Mouse (Mus musculus) kidney, adult 18-20 months (tissue): ENCODE results near the gene Zmynd8.
"Not testable (repeated sequence)": the region's sequence is repeated elsewhere in the genome, so short reads cannot be mapped to it uniquely, and the experiment has no call there.

Experiments used
- DNase-seq: peaks from one replicate; pipeline ENCODE4 v3.0.0; 2021

Zmynd8 gene

GRCm38 (mm10) chr2:165828770-165829169, 70.0 kb downstream of the Zmynd8 start:
- peak; percentile 33 for DNase-seq

DNA sequence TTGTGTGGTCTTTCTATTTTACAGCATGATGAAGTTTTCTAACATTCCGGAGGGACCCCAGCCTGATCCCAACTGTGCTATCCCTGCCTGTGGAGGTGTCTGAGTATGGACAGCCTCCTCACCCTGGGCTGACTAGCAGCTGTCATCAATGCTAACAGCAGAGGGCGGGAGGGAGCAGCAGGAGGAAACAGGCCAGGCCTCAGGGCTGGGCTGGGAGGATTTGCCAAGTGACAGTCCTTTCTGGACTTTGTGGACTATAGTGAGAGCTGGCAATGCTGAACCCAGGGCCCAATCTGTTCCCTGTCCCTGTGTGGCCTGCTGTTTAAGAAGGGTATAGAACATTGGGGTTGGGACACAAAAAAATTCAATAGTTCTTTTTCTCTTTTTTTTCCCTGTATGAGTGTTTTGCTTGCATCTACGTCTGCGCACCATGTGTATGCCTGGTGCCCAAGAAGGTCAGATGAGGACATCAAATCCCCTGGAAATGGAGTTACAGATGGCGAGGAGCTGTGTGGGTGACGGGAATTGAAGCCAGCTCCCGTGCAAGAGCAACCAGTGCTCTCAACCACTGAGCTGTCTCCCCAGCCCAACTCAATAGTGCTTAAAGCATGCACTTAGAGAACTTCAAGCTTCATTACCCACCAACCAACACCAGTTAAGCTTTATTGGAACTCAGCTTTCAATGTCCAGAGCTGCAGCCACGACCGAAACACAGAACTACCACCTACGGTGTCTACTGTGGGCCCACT, 72.7 kb downstream of the Zmynd8 start:
- peak; percentile 86 for DNase-seq

DNA sequence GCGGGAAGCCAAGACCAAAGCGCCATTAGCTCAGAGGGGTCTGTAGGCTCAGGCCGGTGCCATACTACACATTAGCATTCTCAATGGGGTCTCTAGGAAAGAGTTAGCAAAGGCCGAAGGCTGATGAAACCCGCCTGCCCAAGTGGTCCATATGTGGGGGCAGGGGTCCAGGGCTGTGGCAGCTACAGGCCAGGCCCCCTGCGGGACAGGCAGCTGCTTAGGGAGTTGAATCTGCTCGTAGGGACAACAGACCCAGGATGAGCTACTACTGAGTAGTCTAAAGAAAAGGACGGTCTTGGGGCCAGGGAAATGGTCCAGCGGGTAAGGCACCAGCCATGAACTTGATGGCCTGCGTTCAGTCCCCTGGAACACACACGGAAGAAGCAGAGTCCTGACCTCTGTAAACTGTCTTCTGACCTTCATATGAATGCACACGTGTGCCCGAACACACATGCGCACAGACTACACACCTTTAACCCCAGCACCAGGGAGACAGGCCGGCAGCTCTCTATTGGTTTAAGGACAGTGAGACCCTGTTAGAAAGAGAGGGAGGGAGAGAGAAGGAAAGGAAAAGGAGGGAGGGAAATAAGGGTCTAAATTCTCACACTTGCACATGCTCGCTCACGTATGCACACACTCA, 73.4 kb downstream of the Zmynd8 start:
- no peak for DNase-seq

DNA sequence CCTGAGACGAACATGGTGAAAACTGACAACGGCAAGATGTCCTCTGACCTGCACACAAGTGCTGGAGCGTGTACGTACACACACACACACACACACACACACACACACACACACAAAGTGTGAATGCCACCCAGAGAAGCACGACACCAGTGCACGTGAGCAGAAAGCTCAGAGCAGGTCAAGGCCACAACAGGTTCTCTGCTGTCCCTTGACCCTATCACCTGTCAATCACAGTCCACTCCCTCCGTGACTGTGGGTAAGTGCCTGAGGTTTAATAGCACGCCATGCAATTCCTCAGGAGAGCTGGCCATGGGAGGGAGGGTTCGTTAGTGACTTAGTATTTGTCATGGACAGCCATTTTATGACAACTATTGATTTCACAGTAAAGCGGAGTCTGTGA, 74.0 kb downstream of the Zmynd8 start:
- DNase-seq: no peak

GRCm38 (mm10) chr2:165822478-165822877, 76.3 kb downstream of the Zmynd8 start:
- DNase-seq: no peak

DNA sequence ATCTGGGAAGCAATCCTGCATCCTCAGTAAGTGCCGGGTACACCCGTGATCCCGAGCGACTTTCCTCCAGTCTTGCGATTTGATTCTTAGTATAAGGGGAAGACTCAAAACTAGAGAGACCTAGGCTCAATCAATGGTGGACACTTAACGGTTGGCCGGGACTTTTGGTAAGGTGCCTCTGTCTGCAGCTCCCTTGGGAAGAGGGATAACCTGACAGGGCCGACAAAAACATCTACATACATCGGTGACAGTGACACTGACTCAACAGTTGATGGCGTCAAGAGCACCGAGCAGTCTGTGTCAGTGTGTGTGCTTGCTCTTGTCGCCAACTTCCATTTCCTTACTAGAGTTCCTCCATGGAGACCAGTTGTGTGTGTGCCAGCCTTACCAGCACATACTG, 77.1 kb downstream of the Zmynd8 start:
- DNase-seq: no peak

GRCm38 (mm10) chr2:165820504-165821095, 78.2 kb downstream of the Zmynd8 start:
- no peak for DNase-seq

- DNase-seq: no peak
Measured at GRCm38 (mm10) chr2:165820073-165820472, 78.7 kb downstream of the Zmynd8 start.

DNA sequence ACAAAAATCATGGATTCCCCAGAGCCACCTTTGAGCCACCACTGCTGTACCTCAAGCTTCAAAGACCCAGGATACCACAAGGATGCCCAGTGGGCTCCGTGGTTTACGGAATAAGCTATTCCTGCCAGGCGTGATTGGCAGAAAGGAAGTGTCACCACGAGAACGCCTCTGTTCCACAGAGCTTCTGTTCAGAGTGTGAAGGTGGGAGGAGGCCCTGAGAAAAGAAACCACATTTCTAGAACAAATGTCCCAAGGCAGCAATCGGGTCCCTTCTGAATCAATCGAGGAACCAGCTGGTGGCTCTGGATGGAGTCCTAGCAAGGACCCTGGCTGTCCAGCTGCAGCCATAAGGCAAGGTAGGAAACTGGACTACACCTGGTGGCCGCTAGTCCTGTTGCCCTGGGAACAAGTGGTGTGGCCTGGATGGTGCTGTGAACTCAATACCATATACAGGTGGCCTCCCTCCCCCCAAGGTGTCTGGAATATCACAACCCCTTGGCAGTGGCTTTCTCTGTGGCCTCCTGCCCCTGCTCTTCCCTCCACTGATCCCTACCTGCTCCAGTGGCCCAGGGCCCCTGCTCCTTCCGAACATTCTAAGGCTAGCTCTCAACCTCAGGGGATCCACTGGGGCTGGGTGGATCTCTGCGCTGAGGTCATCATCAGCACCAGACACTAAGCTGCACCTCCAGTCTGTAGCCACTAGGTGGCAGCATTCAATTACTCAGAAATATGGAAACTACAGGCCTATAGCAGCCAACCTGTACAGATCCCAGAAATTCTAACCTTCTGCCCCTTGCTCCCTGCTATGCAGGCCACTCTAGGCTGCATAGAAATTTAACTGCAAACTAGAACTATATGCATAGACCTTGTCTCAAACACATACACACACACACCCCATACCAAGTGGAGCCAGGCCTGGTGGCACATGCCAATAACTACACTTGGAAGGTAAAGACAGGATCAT, 79.5 kb downstream of the Zmynd8 start:
- peak; percentile 72 for DNase-seq

GRCm38 (mm10) chr2:165818570-165818969, 80.2 kb downstream of the Zmynd8 start:
- DNase-seq: no peak

DNA sequence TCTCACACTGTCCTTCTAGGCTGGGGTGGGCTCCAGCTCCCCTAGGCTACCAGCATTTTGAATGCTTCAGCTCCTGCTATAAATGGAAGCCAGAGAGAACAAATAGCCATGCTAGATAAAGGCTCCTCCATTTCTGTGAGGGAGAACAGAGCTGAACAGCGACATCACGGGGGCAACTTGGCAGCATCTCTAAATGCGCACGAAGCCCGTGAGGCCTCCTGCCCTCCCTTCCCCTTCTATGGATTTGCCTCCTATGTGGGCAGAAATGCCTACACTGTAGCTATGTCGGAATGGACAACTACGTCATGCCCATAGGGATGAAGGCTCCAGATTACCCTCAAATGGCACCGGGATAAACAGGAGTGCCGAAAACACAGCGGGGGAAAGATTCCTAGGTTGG, 81.4 kb downstream of the Zmynd8 start:
- no peak for DNase-seq

DNA sequence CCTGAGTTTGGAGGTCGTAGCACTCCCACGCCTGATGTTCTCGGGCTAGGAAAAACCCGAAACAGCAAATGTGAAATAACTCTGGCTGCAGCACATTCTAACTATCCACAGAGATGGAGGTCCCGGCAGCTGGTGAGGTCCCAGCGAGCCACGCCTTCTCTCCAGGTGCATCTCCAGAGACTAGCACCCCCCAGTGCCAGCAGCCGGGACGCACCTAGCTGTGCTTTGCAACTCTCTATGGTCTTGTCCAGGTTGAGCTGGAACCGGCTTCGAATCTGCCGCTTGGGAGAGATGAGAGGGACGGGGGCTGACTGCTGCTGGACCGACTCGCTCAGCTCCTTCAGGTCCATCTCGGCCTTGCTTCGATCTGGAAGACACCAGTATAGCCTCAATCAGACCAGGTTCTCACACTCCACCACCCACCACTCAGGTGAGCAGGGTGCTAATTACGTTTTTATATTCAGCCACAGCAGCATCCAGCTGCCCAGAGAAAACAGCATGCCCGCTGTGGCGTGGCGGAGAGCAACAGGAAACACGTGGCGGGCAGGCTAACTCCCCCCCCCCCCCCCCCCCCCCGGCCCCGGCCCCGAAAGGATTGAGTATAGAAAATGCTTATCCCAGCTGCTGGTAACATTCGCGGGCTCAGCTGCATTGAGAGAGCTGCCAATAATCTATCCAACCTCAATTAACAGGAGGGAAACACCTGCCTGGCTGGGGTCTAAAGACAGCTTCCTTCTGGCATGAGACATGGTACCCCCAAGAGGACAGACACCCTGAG, 83.5 kb downstream of the Zmynd8 start:
- no peak for DNase-seq

DNA sequence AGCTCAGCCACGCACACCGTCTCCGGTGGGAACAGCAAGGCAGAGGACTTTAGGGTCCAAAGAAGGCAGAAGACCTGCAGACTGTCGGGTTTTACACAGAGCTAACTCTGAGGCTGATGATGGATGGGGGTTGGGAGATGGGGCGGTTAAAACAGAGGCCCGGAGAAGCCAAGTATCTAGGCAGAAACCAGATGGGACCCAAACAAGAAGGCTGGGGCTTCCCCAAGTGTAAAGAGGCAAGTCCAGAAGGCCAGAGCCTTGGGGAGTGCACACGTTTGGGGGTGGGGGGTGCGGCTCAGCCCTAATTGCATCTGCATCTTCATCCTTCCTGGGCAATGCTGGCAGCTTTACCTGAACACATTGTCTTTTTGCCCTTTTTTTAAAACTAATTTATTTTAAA, 85.9 kb downstream of the Zmynd8 start:
- no peak for DNase-seq

DNA sequence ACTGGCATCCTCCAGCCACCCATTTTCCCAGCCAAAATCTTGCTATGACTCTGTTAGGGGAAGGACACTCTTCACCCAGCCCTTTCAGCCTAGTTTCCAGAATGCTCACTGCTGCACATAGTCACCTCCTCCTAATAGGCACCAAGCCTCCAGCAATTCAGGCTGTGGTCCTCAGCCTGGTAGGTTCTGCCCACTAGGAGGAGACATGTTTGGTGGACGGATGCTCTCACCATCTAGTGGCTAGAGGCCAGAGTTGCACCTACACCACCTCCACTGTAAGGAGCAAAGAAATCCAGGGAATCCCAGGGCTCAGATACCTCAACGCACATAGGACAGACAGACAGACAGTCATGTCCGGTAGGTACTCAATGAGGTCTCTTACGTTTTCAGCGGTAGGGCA, 87.3 kb downstream of the Zmynd8 start:
- peak; percentile 62 for DNase-seq

DNA sequence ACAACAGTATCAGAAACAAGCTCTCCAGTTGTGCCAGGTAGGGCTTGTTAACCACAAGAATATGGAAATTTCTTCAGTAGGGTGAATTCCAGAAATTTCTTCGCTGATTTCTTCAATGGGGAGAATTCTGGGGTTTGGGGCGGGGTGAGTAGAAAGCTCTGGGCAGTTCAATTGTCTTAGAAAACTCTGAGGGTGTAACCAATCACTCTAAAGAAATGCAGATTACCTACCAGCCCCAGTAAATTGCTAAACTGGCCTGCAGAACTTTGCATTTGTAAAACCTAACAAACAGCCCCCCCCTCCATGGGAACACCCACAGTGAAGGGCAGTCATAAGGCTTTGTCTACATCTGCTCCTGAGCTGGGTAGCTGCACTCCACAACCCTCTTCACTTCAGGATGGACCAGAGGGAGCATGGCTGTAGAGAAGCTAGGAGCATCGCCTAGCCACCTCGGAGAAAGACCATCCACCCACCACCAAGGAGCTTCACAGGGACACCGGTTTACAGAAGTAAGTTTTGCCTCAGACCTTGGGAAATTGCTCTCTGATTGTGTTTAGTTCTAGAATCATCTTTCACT, 88.8 kb downstream of the Zmynd8 start:
- DNase-seq: no peak

DNA sequence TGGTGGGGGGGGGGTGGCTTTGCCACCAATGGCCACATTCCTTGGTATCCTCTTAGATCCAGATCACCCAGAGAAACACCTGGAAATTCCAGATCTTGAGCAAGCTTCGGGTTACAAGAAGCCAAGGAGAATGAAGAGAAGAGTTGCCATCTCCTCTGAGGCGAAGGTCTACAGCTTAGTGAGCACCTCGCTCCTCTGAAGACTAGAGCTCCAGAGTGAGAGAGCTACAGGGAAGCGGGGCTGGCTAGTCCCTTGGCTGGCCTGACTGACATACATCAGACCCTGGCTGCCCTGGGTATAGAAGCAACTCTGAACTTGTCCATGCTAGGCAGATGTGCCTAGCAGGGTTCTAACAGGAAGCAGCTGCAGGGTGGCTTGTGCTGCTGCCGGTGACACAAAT, 89.7 kb downstream of the Zmynd8 start:
- DNase-seq: no peak

- DNase-seq: no peak
Measured at GRCm38 (mm10) chr2:165808179-165808975, 90.4 kb downstream of the Zmynd8 start.

DNA sequence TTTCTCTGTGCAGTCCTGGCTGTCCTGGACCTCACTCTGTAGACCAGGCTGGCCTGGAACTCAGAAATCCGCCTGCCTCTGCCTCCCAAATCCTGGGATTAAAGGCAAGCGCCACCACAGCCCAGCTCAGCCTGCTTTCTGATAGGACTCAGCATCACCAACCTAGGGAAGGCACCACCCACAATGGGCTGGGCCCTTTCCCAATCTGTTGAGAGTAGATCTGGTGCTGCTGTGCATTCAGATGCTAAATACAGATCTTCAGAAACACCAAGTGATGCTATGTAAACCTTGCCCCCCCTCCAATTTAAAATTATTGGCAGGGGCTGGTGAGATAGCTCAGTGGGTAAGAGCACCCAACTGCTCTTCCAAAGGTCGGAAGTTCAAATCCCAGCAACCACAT, 98.6 kb downstream of the Zmynd8 start:
- not testable (repeated sequence) for DNase-seq

- DNase-seq: no peak
Measured at GRCm38 (mm10) chr2:165797876-165798275, 100.9 kb downstream of the Zmynd8 start.

GRCm38 (mm10) chr2:165793283-165793638, 105.6 kb downstream of the Zmynd8 start:
- no peak for DNase-seq
